Mouse (Mus musculus): Measurements from ENCODE around the gene Cd163l1.

The Cd163l1 gene

DNA sequence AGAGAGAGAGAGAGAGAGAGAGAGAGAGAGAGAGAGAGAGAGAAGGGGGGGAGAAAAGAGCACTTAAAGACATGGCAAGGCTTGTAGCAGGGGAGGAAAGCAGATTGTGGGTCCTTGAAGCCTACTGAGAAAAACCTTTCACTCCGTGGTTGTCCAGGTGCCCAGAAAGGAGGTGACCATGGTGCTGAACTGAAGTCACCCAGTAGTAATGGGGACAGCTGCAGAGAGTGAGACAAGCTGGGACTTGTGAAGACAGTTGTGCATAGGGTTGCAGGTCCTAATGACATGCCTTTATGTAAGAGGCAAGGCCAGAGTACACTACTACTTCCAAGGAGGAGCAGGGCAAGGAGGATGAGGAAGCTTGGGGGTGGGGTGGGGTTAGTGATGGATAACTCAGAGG lies 1.2 kb downstream of the Cd163l1 start:
- DNase-seq (ENCODE audit: low spot score in 2 of 2) = no peak

DNA sequence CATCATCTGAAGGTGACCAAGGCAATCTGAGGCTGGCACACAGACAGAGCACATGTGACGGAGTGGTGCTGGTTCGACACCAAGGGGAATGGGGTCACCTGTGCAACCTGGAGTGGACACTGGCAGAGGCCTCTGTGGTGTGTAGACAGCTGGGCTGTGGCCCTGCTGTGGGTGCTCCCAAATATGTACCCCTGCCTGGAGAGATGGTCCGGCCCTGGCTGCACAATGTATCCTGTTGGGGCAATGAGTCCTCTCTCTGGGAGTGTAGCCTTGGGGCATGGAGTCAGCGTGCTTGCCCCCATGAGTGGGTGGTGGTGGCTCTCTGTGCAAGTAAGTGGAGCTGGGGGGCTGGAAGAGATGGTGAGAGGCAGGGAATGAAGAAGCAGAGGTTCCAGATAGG lies 2.3 kb downstream of the Cd163l1 start:
- DNase-seq (ENCODE audit: low spot score in 2 of 2) = no peak

DNA sequence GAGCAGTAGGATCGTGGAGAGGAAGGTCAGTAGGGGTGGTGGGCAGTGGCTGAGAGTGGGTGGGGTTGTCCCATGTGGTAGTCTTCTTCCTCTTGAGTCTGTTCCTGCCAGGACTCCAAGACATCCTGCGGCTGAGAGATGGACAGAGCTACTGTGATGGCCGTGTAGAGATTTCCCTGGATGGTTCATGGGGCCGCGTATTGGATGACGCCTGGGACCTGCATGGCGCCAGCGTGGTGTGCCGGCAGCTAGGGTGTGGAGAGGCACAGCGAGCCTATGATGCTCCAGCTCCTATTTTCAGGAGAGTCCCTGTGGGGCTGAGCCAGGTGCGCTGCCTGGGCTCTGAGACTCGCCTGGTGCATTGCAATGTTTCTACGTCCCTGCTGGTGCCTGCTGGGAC lies 6.1 kb downstream of the Cd163l1 start:
- no peak for DNase-seq (ENCODE audit: low spot score in 2 of 2)

DNA sequence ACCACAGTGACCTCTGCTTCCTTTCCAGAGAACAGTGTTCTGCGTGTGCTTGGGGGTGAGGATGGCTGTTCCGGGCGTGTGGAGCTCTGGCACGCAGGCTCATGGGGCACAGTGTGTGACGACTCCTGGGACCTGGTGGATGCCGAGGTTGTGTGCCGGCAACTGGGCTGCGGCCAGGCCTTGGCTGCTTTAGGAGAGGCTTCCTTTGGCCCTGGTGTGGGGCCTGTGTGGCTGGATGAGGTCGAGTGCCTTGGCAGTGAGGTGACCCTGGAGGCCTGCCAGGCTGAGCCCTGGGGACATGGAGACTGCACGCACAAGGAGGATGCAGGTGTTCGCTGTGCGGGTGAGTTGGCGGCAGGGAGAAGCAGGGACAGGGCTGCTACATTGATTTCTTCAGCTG lies 10.4 kb downstream of the Cd163l1 start:
- DNase-seq (ENCODE audit: low spot score in 2 of 2) = peak in 1 of 2 experiments; percentile 7

DNA sequence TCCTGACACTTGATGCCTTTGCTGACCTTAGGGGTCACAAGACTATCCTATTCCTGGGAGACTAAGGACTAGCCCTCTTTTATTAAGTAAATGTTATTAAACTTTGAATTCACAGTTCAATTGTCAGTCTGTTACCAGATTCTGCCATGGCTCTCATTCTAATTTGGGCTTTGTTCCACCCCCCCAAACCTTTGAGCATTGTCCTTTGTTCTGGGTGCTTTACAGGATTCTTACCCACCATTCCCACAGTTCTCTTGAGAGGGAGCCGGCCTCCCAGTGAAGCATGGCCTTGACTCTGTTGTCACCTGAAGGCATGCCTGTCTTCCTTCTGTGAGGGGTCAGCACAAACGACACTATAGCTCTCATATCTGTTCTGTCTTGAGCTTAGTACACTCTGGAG lies 13.0 kb downstream of the Cd163l1 start:
- DNase-seq (ENCODE audit: low spot score in 2 of 2) = no peak

DNA sequence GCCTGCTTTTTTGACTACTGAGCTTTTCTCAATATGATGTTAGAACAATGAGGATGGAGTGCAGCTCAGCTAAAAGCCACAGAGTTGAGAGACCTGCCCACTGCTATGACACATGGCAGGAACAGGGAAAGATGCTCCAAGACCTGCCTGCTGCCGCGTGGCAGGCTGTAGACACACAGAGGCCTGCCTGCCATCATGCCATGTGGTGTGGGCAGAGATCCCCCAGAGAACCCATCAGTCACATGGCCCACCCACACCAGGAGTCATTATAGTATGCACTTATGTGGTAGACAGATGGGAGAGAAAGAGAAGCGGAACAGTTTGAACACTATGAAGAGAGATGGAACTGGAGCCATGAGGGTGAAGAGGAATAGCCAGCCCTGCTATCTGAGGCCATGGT lies 15.6 kb downstream of the Cd163l1 start:
- no peak for DNase-seq (ENCODE audit: low spot score in 2 of 2)

DNA sequence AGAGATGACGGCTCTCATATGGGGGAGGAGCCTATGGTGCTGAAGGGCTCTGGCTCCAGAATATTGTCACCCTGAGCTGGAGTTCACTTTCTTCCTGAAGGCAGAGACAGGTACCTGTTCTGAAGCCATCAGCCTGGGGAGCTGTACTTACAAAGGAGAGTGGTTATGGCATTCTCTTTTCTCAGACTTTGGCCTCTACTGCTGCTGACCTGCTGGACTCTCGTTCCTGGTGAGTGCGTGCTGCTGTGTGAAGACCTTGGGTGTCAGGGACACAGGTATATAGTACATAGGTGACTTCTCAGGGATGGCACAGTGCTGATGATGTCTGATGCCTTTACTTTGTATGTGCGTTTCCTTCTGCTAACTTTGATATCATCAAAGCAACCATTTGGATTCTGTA lies 29.1 kb downstream of the Cd163l1 start, which contains the start of gene 5830411N06Rik:
Gene 5830411N06Rik, plus strand, starts transcription at position 69 of the 400 bp plus-strand sequence.
- DNase-seq (ENCODE audit: low spot score in 2 of 2) = no peak

DNA sequence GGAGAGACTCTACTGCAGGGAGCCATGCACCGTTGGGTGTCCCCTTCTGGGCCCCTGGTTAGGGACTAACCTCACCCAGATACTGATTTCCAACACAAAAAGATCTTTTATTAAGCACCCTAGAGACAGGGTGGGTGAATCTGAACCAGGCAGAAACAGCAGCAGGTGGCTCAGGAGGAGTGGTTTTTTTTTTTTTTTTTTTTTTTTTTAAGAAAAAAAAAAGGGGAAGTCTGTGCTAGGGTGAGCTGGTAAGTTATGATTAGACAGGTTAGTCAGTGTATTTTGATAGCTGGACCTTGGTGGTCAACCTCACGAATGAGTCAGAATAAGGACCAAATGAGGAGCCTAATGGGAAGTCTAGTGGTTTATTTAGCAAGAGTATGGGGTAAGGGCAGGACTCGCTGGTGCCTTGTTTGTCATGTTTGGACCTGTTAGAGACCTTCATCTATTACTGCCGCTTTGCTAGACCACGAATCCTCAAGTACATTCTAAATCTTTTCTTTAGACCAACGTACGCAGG lies 35.8 kb downstream of the Cd163l1 start:
- no peak for DNase-seq (ENCODE audit: low spot score in 2 of 2)

All from cerebellum, postnatal 4 days (tissue).